Mouse (Mus musculus) ES-E14 (cell line): ENCODE data around the gene Agap1. TPM values are rescaled to one million over a fixed set of nuclear protein-coding genes. Genes with fewer than 3 reads are reported as not detected.

Source experiments
- DNase-seq: peaks from one replicate; pipeline ENCODE4 v3.0.0-alpha.2; 2013; ENCODE audit warnings: low read depth, low spot score
- H3K27ac ChIP-seq: 2 replicates; pipeline ENCODE4 v1.5.1; 2012; ENCODE audit warnings: low read depth, mild to moderate bottlenecking, low read length, moderate library complexity, mixed read lengths; ENCODE audit not compliant: poor library complexity, insufficient read depth, severe bottlenecking
- H3K36me3 ChIP-seq: 2 replicates; pipeline ENCODE4 v1.6.1; 2012; ENCODE audit warnings: mild to moderate bottlenecking, low read length, moderate library complexity, mixed read lengths; ENCODE audit not compliant: control insufficient read depth, poor library complexity, insufficient read depth, severe bottlenecking
- H3K4me1 ChIP-seq, 2 experiments: fragments of 150-350 bp in 1 of 2; sonication (generic) in 1 of 2; 2 replicates each; pipeline ENCODE4 v1.6.1; 2012; ENCODE audit warnings: low read length in 2 of 2, mild to moderate bottlenecking in 1 of 2, mixed read lengths in 1 of 2; ENCODE audit not compliant: control insufficient read depth in 2 of 2, insufficient read depth in 2 of 2, poor library complexity in 1 of 2
- H3K4me3 ChIP-seq, 2 experiments: fragments of 150-350 bp in 1 of 2; sonication (generic) in 1 of 2; 2 replicates each; pipeline ENCODE4 v1.5.1; 2012; ENCODE audit warnings: low read length in 2 of 2, low read depth in 1 of 2, mild to moderate bottlenecking in 1 of 2, mixed read lengths in 1 of 2; ENCODE audit not compliant: insufficient read depth in 1 of 2, poor library complexity in 1 of 2, severe bottlenecking in 1 of 2
- H3K9ac ChIP-seq: 2 replicates; pipeline ENCODE4 v1.6.1; 2012; ENCODE audit warnings: low read depth, mild to moderate bottlenecking, low read length, mixed read lengths; ENCODE audit not compliant: poor library complexity, insufficient read depth, severe bottlenecking
- H3K9me3 ChIP-seq: fragments of 150-350 bp; sonication (generic); 2 replicates; pipeline ENCODE4 v1.6.1; 2012; ENCODE audit warnings: low read depth, mild to moderate bottlenecking, low read length; ENCODE audit not compliant: control insufficient read depth, insufficient read depth
- CHD2 ChIP-seq: IDR thresholded peaks from 2 replicates; pipeline ENCODE4 v1.6.1; 2014; ENCODE audit warnings: mild to moderate bottlenecking, low read depth, low read length, inconsistent platforms
- HCFC1 ChIP-seq: IDR thresholded peaks from 2 replicates; pipeline ENCODE4 v1.6.1; 2012; ENCODE audit warnings: low read length, inconsistent platforms, borderline replicate concordance; ENCODE audit not compliant: insufficient read depth
- MAFK ChIP-seq: IDR thresholded peaks from 2 replicates; pipeline ENCODE4 v1.6.1; 2014; ENCODE audit warnings: mild to moderate bottlenecking, low read depth, low read length, inconsistent platforms; ENCODE audit not compliant: insufficient read depth
- ZC3H11A ChIP-seq: IDR thresholded peaks from 2 replicates; pipeline ENCODE4 v1.6.1; 2012; ENCODE audit warnings: low read depth, mild to moderate bottlenecking, inconsistent platforms, low read length, borderline replicate concordance
- ZNF384 ChIP-seq: IDR thresholded peaks from 2 replicates; pipeline ENCODE4 v1.6.1; 2012; ENCODE audit warnings: low read depth, low read length, inconsistent platforms
- in situ Hi-C, 2 experiments: fragments of 600-800 bp; cut with MboI; formaldehyde crosslinking; loops; one replicate each; pipeline ENCODE4 v1.15.1; 2025; ENCODE audit warnings: low sequenced_read_pairs in 2 of 2, inconsistent platforms in 1 of 2; ENCODE audit not compliant: unreplicated experiment in 2 of 2
- total RNA-seq: library from RNA; depleted of rRNA; stranded (reverse); fragments of 300-350 nt; gene quantifications from 2 replicates; pipeline ENCODE4 v1.2.3, GENCODE M21; 2012

Agap1 gene
- total RNA-seq, 1 experiment: 19.8 TPM

DNA sequence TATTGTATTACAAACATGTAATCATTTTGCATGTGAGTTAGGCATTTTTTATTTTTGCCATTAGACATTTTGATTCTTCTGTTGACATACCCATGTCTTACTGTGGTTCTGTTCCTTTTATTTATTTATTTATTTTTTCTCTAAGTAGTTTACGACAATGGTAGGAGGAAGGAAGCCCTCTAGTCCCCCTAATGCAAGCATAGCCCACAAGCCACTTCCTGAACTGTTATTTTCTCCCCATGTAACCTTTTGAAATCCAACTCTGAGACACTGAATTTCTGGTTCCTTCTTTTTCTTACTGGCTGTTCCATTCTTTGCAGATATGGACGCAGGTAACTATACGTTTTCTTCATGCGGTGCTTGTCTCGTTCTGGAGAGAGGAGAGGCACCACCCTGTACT, 155.4 kb downstream of the Agap1 start:
- Histone ChIP-seq H3K9ac (no peak overlapping the region), H3K36me3 (peaks cover 10% of the 10 kb centered on the region; the same call in 1 of the 2 replicates), H3K4me3 (no peak overlapping the region), H3K4me1 (no peaks in the 10 kb centered on the region), H3K9me3 (no peaks in the 10 kb centered on the region), H3K27ac (no peak overlapping the region)
- no peak for TF ChIP-seq ZNF384
- TF ChIP-seq MAFK: no peak
- TF ChIP-seq CHD2: no peak
- TF ChIP-seq HCFC1: no peak
- TF ChIP-seq ZC3H11A: no peak
- DNase-seq: no peak
- in situ Hi-C loops: no loop called here

GRCm38 (mm10) chr1:89611521-89611920, 156.9 kb downstream of the Agap1 start:
- Histone ChIP-seq H3K36me3 (peaks cover 10% of the 10 kb centered on the region; the same call in 1 of the 2 replicates), H3K4me1 (no peaks in the 10 kb centered on the region), H3K27ac (no peak overlapping the region), H3K9me3 (no peaks in the 10 kb centered on the region), H3K4me3 (no peak overlapping the region), H3K9ac (no peak overlapping the region)
- in situ Hi-C loops: no loop called here
- TF ChIP-seq CHD2: no peak
- no peak for TF ChIP-seq ZC3H11A
- no peak for TF ChIP-seq MAFK
- no peak for TF ChIP-seq HCFC1
- no peak for TF ChIP-seq ZNF384
- DNase-seq: no peak

DNA sequence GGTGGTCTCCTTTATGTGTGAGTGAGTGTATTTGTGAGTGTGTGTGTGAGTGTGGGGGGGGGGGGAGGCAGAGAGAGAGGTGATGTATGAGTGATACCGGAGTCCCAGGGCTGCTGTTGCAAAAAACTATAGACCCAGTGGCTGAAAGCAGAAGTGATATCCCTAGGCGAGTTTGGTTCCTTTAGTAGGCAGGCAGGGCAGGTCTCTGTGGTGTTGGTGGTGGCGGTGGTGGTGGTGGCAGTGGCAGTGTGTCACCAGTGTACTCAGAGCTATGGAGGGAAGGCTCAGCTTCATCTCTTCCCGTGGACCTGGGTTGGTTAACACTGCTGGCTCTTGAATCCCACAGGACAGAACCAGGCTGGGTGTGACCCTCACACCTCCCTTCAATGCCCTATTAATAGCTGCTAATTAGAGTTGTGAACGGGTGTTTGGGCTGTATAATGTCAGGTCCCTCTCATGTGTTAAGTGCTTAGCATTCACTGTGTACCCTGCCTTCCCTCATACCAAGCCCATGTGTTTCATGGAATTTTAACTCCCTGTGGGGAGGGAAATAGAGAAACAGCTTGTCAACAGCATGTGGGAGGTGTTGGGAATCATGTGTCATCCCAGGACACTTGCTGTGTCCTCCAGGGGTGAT, 158.7 kb downstream of the Agap1 start:
- Histone ChIP-seq H3K9ac (no peak overlapping the region), H3K27ac (no peak overlapping the region), H3K4me1 (no peaks in the 10 kb centered on the region), H3K4me3 (no peak overlapping the region), H3K36me3 (peaks cover 10% of the 10 kb centered on the region; the same call in 1 of the 2 replicates), H3K9me3 (no peaks in the 10 kb centered on the region)
- in situ Hi-C loops: no loop called here
- DNase-seq: no peak
- no peak for TF ChIP-seq HCFC1
- TF ChIP-seq CHD2: no peak
- TF ChIP-seq ZNF384: no peak
- TF ChIP-seq MAFK: no peak
- TF ChIP-seq ZC3H11A: no peak

DNA sequence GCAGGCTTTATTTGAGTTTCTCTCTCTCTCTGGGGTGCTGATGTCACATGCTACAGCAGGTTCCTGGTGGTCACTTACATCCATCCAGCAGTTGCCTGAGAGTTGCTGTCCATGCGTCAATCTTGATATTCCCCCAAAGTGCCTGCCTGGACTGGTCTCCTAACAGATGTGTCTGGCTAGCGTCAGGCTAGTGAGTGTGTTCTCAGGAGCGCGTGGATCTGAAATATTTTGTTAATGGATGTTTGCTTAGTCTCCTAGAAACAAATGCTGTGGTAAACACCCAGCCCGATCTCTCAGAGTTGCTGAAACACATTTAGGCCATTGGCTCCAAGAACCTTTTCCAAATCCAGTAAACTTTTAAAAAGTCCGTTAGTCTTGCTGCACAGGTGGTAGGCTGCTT, 161.9 kb downstream of the Agap1 start:
- Histone ChIP-seq H3K4me1 (no peaks in the 10 kb centered on the region), H3K36me3 (peaks cover 7% of the 10 kb centered on the region; the same call in 1 of the 2 replicates), H3K27ac (no peak overlapping the region), H3K9ac (no peak overlapping the region), H3K9me3 (no peaks in the 10 kb centered on the region), H3K4me3 (no peak overlapping the region)
- TF ChIP-seq CHD2 (no peak), HCFC1 (no peak), MAFK (no peak)
- in situ Hi-C loops: no loop called here
- DNase-seq: no peak

DNA sequence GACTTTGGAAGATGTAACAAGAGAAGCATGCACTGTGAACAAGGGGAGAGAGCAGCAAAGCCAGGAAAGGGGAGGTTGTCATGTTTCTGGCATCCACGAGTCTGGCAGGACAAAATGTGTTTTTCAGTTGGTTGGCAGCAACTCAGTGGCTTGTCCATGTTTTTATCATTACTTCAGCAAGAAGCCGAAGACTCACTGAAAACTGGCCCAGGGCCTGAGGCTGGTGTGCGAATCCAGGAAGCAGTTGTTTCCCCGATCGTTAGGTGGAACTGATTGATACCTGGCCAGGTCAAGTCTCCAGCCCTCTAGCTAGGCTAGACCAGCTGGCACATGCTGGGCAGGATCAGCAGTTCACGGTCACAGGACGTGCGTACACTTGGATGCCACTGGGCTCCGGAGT, 162.7 kb downstream of the Agap1 start:
- Histone ChIP-seq H3K36me3 (peaks cover 6% of the 10 kb centered on the region; the same call in 1 of the 2 replicates), H3K9me3 (no peaks in the 10 kb centered on the region), H3K27ac (no peak overlapping the region), H3K9ac (no peak overlapping the region), H3K4me3 (no peak overlapping the region), H3K4me1 (no peaks in the 10 kb centered on the region)
- no peak for DNase-seq
- in situ Hi-C loops: no loop called here
- TF ChIP-seq ZNF384: no peak
- no peak for TF ChIP-seq ZC3H11A
- no peak for TF ChIP-seq HCFC1
- TF ChIP-seq MAFK: no peak
- no peak for TF ChIP-seq CHD2
